Mouse (Mus musculus) retina, adult 2 months (tissue): ENCODE measurements around the gene Fn3k.

Experiments
- DNase-seq: peaks from one replicate; pipeline ENCODE4 v3.0.0-alpha.2; 2012; ENCODE audit warnings: low read depth, low spot score

Fn3k gene

DNA sequence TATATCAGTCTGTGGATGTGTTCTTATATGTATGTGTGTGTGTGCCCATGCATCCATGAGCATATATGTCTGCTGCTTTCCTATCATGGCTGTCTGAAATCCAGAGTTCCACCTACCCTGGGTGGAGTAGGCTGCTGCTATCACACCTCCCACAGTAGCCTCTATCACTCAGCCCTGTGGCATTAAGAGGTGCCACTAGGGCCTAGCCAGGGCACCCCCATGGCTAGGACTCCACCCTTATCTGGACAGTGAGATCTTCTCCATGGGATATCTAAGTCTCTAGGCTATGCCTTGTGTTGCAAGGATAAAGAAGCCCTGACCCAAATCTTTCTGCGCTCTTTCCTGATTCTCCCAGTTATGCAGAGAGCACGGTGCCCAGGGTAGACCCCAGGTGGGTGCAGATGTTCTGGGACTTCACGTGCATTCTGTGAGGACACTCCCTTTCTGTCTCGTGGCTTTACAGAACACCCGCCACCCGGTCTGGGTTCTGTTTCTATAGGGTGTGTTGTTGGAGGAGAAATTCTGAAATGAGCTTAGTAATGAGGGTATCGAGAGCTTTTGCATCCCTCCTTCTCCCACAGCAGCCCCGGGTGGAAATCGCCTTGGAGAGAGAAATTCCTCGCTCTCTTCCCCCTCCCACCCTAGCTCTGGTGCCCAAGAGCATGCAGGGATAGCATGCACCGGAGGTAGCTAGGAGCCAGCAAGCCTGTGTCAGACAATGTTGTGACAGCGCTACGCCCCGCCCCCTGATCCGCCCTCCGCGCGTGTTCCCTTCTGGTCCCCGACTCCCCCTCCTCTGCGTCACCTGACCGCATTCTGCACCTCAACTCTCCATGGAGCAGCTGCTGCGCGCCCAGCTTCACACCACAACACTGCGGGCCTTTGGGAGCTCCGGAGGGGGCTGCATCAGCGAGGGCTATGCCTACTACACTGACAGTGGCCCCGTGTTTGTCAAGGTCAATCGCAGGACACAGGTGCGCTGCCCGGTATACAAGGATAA is at the start of gene Fn3k:
Fn3k (plus strand) TSS at position 758 of the 1,000 bp plus-strand sequence.
- peak; percentile 81 for DNase-seq

DNA sequence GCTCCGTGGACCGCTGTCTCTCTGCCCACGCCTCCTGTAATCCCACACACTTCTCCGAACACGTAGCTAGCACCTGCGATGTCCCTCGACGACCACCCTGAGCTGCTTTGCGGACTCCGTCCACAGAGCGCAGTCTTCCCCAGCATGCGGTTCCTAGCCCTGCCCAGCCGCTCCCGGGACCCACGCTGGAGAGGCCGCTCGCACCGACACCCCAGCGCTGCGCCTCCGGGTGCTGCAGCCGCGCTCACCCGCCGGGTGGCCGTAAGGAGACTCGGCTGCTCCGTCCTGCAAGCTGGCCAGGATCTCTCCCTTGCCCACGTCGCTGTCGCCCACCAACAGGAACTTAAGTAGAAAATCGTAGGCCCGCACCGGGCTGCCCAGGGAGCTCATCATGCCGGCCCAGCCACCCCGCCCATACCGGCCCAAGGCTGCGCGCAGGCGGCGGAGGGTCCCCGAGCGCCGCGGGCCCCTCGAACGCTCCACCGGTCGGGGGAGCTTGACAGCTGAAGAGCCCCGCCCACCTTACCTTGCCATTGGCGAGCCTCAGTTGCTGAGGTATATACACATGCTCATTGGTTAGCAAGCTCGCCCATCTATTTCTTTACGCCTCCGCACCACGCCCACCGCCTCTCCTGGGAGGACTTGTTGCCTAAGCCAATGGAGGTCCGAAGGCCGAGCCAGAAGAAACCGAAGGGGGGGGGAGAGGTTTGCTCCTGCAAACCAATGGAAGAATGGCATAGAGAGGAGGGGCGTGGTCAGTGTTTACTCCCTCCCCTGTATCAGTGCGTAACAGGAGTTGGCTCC is 46.8 kb upstream of the Fn3k start, which contains the start of gene Rab40b:
Rab40b (minus strand) TSS at position 502 of the 804 bp plus-strand sequence.
- peak; percentile 62 for DNase-seq

DNA sequence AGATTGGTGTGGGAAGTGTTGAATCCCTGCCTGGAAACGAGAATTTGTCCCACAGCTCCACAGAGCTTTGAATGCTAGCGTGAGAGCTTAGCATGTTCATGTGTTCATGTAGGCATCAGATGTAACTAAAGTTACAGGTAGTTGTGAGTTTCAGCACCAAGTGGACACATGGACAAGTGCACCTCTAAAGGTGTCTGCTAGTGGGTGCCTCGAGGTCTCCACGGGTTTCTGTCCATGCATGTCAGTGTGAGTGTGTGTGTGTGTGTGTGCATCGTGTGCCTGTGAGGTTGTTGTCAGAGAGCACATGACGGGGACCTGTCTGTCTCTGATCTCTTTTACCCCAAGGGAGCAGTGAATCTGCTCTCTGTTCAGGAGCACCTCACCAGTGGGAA is 46.2 kb upstream of the Fn3k start:
- no peak for DNase-seq

DNA sequence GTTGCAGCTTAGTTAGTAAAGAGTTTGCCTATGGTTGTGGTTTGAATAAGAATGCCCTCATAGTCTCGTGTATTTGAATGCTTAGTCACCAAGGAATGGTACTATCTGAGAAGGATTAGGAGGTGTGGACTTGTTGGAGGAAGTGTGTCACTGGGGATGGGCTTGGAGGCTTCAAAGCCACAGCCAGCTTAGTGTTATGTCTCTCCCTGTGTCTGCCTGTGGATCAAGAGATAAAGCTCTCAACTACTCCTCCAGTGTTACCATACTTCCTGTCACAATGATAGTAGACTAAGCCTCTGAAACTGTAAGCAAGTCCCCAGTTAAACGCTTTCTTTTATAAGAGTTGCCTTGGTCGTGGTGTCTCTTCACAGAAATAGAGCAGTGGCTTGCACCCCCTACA is 43.9 kb upstream of the Fn3k start:
- no peak for DNase-seq

DNA sequence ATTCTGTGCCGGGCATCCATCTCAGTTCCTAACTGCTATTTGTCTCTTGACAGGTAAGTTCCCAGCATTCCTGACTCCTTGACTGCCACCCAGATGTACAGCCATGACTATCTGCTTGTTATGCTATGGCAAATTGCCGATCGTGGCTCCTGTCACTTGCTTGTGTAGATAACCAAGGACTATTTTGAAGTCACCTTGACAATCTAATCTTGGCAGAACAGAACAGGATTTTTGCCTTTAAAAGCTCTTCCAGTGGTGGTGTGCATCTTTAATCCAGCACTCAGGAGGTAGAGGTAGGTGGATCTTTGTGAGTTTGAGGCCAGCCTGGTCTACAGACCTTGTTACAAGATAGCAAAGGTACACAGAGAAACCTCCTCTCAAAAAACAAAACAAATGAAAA is 42.3 kb upstream of the Fn3k start:
- no peak for DNase-seq

DNA sequence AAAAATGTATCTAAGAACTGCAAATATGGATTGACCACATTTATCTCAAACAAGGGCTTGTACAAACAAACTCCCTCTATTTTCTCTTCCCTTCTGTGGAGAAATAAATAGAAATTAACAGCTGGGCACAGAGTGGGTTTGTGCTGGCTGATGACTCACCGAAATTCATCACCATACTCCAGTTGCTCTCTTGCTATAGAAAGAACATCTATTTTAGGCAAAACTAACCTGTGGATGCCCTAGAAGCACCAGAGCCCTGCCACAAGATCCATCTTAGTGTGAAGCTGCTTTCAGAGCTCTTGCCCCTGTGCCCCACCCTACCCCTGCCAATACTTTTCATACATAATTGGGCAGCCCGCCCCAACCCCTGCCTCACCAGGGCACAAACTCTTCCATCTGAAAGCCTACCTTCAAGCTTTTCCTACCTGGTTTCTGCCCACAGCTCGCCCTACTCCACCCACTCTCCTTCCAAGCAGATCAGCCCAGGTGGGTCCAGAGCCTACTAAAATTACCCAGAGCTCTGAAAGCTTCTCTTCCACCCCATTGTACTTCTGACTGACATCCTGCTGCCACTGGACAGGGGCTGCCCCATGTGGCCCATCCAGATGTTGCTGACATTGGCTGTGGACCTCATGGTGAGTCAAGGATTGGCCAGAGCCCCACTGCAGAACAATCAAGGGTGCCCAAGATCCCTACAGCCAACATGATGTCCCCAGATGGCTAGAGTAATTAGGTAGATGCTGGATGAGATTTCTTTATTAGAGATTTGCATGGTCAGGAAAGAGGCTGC is 27.2 kb upstream of the Fn3k start:
- DNase-seq = no peak

DNA sequence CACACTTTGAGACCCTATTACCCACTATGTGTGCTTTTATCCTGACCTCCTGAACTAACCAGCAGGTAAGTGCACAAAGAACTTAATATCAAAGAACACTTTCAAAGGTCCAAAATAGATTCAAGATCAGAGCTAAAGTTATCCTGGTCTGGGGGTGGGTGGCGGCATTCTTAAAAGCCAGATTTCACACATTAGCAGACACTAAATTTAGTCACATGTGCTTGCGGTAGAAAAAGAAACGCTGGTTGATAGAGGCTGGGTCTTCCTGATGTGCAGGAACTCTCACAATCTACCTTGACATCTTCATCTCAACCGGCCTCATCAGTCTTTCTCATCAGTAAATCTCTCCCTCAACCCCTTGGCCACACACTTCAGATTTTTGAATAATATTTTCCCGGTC is 20.0 kb upstream of the Fn3k start:
- no peak for DNase-seq

DNA sequence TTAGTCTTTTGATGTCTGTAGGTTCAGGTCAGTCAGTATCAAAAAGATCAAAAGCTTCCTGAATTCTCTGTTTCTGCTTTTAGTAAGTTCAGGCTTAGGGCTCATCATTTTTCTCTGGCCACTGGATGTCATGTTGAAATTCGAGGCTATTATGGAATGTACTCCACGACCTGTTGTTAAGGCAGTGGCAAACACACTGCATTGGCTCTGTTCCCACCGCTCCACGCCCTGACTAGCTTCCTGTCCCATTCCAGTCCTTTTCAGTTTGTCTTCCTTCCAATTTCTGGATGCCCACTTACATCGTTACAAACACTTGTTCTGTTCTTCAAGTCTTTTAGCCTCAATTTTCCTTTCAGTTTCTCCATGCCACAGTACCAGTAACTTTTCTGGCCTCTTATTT is 19.4 kb upstream of the Fn3k start:
- DNase-seq = no peak

DNA sequence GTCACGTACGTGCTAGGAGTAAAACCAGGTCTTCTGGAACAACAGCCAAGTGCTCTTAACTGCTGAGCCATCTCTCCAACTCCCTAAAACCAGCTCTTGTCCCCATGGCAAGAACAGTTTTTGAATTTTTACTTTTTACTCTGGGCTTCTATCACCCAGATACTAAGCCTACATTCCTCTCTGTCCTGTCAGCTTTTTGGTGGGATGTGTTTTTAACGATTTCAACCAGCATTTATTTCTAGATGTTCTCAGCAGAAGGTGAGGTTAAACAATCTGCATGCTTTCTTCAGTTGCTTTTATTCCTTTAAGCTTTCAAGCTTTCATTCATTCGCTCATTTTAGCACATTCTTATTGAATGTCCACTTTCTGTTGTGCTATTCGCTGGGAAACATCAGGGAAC is 16.7 kb upstream of the Fn3k start:
- DNase-seq = no peak

DNA sequence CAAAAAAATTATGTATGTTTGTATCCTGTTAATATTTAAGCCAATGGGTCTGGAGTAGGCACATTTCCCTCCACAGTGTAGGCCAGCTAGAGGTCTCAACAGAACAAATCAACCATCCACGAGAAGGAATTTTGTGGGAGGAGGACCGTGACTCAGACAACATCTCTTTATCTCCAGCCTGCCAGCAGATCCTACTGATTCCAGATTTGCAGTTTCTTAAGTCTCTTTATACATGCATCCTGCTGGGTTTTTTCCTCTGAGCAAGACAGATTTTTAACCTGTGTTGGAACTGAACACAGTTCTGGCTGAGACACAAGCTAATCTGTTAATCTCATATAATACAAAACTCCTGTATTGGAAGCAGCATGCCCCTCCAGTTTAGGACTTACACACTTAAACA is 15.8 kb upstream of the Fn3k start:
- no peak for DNase-seq

DNA sequence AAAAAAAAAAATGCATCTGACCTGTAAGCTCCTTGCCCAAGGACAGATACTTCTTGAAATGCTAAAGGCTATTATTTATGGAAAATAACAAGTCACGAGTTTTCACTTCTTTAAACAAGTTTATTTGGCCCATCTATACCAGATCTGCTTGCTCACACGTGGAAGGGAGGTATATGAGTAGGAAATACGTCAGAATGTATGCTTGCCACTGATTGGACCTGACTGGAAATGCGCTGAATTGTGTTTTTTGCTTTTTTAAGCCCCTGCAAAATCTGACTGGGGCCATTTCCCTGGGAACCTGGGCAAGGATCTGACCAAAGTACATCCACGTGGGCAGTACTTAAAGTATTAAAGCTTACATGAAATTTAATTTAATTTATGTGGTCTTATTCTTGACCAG is 14.3 kb upstream of the Fn3k start:
- no peak for DNase-seq

DNA sequence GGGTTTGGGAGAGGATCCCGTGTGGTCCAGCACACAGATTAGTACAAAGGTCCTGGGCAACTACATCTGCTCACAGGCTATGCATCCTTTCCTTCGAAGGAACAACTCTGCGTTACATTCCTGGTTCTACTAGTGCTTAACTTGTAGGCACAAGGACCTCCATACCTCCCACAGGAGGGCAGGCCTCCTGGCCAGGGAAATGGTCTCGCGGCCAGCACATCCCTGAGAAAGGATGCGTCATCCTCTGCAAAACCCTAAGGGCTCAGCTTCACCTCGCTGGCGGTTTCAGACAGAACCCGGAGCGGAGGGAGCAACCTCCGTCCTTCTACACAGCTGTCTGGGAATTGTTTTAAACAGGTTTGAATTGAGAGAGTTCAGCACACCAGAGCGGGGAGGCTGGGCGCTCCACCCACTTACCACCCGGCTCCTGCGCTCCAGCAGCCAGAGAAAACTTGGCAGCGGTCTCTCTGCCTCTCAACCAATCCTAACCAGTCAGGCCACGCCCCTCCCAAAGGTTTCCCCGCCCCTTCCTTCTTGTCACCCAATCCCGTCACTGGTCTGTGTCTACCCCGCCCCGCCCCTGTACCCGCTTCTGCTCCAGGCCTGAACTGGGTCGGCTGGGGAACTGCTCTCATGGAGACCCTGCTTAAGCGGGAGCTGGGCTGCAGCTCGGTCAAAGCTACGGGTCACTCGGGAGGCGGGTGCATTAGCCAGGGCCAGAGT is 13.7 kb upstream of the Fn3k start, which contains the start of gene Fn3krp:
Fn3krp (plus strand) TSS at position 572 of the 723 bp plus-strand sequence.
- DNase-seq = peak; percentile 92

DNA sequence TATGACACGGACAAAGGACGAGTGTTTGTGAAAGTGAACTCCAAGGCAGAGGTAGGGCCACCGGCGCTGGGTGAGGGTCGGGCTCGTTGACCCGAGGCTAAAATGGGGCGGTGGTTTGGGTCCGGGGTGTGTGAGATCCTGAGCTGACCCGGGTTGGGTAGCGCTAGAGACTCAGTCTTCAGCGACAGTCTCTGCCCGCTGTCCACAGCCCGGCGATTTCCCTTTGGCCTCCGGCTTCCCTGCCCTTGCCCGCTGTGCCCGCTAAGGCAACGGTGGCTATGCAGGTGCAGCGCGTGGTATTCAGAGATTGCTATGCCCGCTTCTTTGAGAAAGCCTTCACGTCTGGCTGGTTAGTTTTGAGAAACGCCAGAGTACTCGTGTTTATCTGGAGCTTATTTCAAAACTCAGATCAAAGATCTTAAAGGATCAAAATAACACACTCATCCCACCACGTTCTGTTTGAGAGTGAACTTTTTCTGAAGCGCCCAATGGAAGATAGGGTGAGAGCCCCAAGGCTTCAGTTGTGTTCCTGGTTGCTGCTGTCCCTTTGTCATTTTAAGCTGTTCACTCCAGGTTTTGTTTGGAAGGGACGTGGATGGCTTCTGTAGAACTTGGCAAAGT is 13.1 kb upstream of the Fn3k start:
- no peak for DNase-seq

DNA sequence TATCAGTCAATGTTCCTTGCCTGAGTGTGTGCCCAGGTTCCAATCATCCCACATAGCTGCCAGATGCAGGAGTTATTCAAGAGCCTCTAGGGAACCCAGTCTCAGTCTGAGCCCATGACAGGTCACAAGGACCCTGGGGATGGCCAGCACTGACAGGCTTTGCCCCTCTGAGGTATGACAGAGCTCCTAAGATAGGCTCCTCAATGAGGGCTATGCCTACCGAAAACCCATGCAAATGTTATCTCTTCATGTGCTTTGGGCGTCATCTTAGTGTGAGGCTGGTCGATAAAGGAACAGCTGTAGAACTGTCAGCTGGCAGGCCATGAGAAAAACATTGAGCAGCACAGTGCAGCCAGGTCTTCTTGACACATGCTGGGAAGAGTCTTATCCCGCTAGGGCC is 1.3 kb upstream of the Fn3k start:
- DNase-seq = no peak

DNA sequence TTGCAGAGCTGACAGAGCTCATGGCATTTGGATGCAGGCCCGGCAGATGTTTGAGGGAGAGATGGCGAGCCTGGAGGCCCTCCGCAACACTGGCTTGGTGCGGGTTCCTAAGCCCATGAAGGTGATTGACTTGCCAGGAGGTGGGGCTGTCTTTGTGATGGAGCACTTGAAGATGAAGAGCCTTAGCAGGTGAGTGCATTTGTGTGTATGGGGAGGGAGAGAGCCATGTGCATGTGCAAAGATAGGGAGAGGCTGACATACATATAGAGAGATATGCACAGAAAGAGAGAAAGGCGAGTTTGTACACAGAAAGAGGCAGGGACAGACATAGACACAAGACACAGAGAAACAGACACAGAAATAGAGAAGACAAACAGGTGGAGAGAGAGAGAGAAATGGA is 2.5 kb downstream of the Fn3k start:
- DNase-seq = no peak

DNA sequence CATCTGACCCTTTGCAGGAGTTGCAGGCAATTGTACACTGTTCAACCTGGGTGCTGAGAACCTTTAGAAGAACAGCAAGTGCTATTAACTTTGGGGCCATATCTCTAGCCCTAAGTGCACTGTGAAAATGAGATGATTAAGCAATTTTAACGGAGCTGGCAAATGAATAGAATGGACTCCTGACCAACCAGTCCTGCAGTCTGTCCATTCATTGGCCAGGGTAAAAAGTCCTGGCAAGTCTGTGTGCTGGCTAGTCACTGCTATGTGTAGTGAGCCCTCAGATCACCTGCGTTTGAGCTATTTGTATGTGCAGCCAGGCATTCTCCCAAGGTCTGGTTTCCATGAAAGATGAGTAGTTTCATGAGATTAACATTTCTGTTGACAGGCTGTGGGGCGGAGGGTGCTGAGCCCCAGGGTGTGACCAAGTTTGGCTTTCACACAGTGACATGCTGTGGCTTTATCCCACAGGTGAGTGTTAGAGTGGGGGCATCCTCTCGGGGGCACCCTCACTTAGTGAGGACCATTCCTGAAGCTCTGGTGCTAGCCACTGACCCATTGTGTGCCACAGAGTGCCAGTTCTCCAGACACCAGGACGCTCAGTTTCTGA is 5.1 kb downstream of the Fn3k start:
- no peak for DNase-seq

DNA sequence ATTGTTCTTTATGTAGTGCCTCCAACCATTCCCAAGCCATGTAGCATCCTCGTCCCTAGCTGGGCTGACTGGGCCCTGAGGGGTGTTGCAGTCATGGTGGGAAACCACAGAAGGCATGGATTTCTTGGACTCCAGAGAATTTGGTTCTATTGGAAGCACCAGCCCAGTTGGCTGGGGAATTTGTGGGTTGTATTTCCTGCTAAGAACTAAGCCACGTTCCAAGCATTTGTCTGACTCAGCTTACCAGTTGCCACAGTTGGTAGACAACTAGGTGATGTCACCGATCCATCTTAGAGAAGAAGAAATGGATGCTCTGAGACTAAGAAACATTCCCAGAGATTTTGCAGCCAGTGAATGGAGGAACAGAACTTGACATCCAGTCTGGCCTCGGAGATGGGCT is 6.9 kb downstream of the Fn3k start:
- DNase-seq = no peak

DNA sequence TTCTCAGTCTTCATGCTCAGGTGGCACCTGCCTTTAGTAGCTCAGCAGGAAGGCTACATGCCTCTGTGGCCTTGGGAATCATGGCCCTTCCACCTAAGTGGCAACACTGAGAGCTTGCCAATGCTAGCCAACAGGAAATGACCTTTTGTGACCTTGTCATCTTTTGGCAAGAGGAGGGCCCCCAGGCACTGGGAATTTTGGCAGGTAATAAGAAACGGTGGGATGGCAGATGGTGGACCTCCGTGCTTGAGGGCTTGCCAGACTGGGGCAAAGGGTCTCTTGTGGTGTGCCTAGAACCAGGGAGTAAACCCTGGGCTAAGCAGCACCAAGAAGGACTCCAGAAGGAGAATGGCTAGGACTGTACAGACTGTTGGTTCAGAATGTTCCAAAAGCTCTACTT is 7.4 kb downstream of the Fn3k start:
- DNase-seq = no peak

DNA sequence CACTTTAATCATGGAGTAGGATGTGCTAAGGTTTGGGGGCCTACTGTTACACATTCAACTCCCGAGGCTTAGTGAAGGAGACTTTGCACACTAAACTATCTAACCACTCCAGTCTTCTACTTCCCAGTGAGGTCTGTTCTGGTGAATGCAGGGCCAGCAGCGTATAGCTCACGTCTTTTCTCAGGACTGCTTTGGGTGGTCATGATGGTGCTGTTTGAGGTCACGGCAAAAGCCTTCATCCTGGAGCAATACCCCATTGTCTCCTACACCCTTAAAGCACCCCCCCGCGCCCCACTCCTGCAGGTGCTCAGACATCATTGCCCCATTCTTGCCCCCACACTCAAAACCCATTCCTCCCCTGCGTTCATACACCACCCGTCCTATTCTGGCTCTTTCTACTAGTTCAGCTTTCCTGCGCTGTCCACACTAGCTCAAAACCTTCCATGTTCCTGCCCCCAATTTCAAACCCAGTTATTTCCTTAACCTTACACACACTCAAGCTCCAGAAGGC is 16.6 kb downstream of the Fn3k start:
- DNase-seq = no peak
